Mouse (Mus musculus): ENCODE data around the gene Cotl1.

- TF ChIP-seq POLR2A (IDR thresholded peaks at IDR 0.05; ENCODE audit: control insufficient read depth, extremely low read depth, insufficient read depth, low read length, poor library complexity) (no peak), CTCF (IDR thresholded peaks at IDR 0.05; ENCODE audit: borderline replicate concordance, control insufficient read depth, extremely low read depth, insufficient read depth, low read length, poor library complexity) (no peak)
These were observed 5.1 kb downstream of the Cotl1 start for GRCm38 (mm10) chr8:119835270-119835669.

Measured in thymus, adult 2 months (tissue).